Mouse (Mus musculus) MEL (cell line): ENCODE measurements at regions not wholly inside any gene's neighbourhood (a gene's known extent, or its start where the extent isn't known, plus 50 kb on each side); places are given as distances from the start of the nearest gene placed in this dataset.

Experiments used
- CTCF ChIP-seq, 3 experiments: IDR thresholded peaks in 2 of 3; conservative IDR thresholded peaks in 1 of 3; 2 replicates each; pipeline ENCODE4 v1.5.1; 2011 to 2012; ENCODE audit warnings: low read length in 3 of 3, low read depth in 2 of 3, mild to moderate bottlenecking in 2 of 3, improper control_type of control experiment in 1 of 3, inconsistent platforms in 1 of 3, mixed read lengths in 1 of 3, moderate library complexity in 1 of 3; ENCODE audit not compliant: control insufficient read depth in 1 of 3, insufficient read depth in 1 of 3, poor library complexity in 1 of 3, severe bottlenecking in 1 of 3
- E2F4 ChIP-seq: IDR thresholded peaks from 2 replicates; pipeline ENCODE4 v1.6.1; 2011; ENCODE audit warnings: low read depth, low read length, improper control_type of control experiment, borderline replicate concordance
- ELF1 ChIP-seq: IDR thresholded peaks from 2 replicates; pipeline ENCODE4 v1.6.1; 2014; ENCODE audit warnings: low read depth, mild to moderate bottlenecking, inconsistent platforms, low read length, improper control_type of control experiment, moderate library complexity
- ETS1 ChIP-seq: IDR thresholded peaks from 2 replicates; pipeline ENCODE4 v1.6.1; 2012; ENCODE audit warnings: low read depth, mild to moderate bottlenecking, inconsistent platforms, low read length, improper control_type of control experiment, moderate library complexity
- GABPA ChIP-seq: IDR thresholded peaks from 2 replicates; pipeline ENCODE4 v1.6.1; 2012; ENCODE audit warnings: low read depth, mild to moderate bottlenecking, inconsistent platforms, low read length, improper control_type of control experiment, moderate library complexity
- HCFC1 ChIP-seq: IDR thresholded peaks from 2 replicates; pipeline ENCODE4 v1.6.1; 2012; ENCODE audit warnings: low read depth, mild to moderate bottlenecking, inconsistent platforms, low read length, improper control_type of control experiment, moderate library complexity
- KAT2A ChIP-seq: conservative IDR thresholded peaks from 2 replicates; pipeline ENCODE4 v1.6.1; 2012; ENCODE audit warnings: low read depth, low read length, improper control_type of control experiment, inconsistent platforms
- MAZ ChIP-seq: IDR thresholded peaks from 2 replicates; pipeline ENCODE4 v1.6.1; 2012; ENCODE audit warnings: low read depth, mild to moderate bottlenecking, inconsistent platforms, low read length, improper control_type of control experiment
- POLR2A ChIP-seq, 2 experiments: IDR thresholded peaks; 2 replicates each; pipeline ENCODE4 v1.6.1; 2011 to 2012; ENCODE audit warnings: low read length in 2 of 2, mild to moderate bottlenecking in 2 of 2, control low read depth in 1 of 2, improper control_type of control experiment in 1 of 2, low read depth in 1 of 2, moderate library complexity in 1 of 2; ENCODE audit not compliant: control insufficient read depth in 1 of 2, insufficient read depth in 1 of 2, poor library complexity in 1 of 2
- TAL1 ChIP-seq: IDR thresholded peaks from 2 replicates; pipeline ENCODE4 v1.6.1; 2012; ENCODE audit warnings: mild to moderate bottlenecking, inconsistent platforms, low read length, moderate library complexity, mixed read lengths
- USF1 ChIP-seq: IDR thresholded peaks from 2 replicates; pipeline ENCODE4 v1.6.1; 2014; ENCODE audit warnings: low read depth, mild to moderate bottlenecking, inconsistent platforms, low read length, improper control_type of control experiment, moderate library complexity
- ZC3H11A ChIP-seq: IDR thresholded peaks from 2 replicates; pipeline ENCODE4 v1.6.1; 2012; ENCODE audit warnings: low read depth, mild to moderate bottlenecking, inconsistent platforms, low read length, improper control_type of control experiment
- ZKSCAN1 ChIP-seq: IDR thresholded peaks from 2 replicates; pipeline ENCODE4 v1.6.1; 2012; ENCODE audit warnings: low read depth, mild to moderate bottlenecking, inconsistent platforms, low read length, improper control_type of control experiment, moderate library complexity

- TF ChIP-seq E2F4 (no peak), KAT2A (no peak), POLR2A (IDR thresholded peaks at IDR 0.05; ENCODE audit: control insufficient read depth in 1 of 2, insufficient read depth in 1 of 2, low read depth in 1 of 2, low read length in 2 of 2, poor library complexity in 1 of 2) (no peak), CTCF (IDR thresholded peaks at IDR 0.05 in 2 of 3, conservative IDR thresholded peaks at IDR 0.05 in 1 of 3; ENCODE audit: control insufficient read depth in 1 of 3, insufficient read depth in 1 of 3, low read depth in 2 of 3, low read length in 3 of 3, poor library complexity in 1 of 3, severe bottlenecking in 1 of 3) (no peak), MAZ (no peak), USF1 (no peak), ELF1 (no peak), HCFC1 (no peak), ZC3H11A (no peak), TAL1 (no peak), ZKSCAN1 (no peak), ETS1 (no peak), GABPA (no peak)
These were observed 68.5 kb upstream of the Galnt15 start for GRCm38 (mm10) chr14:31960201-31960854.
